Comparison of ENCODE assay signal across 24 mouse cellular contexts in the genomic region with DNA sequence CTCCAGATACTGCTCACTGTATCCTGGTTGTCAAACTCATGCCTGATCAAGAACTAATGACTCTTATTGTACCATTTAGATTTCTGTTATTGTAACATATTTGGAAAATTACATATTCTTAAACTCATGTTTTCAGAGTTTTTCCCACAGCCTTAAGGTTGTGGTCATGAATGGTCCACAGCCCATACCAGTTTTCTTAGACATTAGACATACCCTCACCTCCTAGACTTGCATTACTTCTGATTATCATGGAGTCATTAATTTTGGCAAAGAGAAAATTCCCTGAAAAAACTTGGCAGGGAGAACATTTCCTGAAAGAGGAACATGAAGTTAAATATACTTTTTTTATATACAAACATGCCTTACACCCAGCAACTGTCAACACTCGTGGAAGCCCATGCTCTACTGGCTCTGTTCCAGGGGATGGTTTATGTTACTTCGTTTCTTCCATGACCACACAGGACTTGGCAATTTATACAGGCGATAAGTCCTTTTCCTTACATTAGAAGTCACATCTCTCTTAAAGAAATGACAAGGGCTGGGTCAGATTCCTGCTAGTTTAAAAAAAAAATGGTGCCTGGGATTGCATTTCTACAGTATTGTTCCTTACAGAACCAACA.
"Had no signal": no experiment of that assay in that cellular context is flagged by ENCODE, and none has a peak within 500 bp of the region (broad histone marks: within the 10 kb centered on the region; RNA-seq: fewer than 3 reads in every experiment).

No protein-coding gene starts in this region.

- ATAC-seq: hindbrain, embryonic 16.5 days; inflammation-experienced regulatory T-cells, adult 6 months; intestine, embryonic 15.5 days; intestine, postnatal 0 days had no signal

- DNase-seq: gastrocnemius, adult 2 months; gastrocnemius, postnatal 10 days; gastrocnemius, postnatal 25 days; heart, adult 18-20 months; heart, postnatal 10 days; heart, postnatal 4 days; kidney, adult 18-20 months; kidney, adult 8-10 months; kidney, postnatal 10 days; kidney, postnatal 25 days; kidney, postnatal 4 days had no signal

- H3K9me3 ChIP-seq: heart, embryonic 10.5 days; heart, embryonic 12.5 days; hindbrain, embryonic 10.5 days; hindbrain, embryonic 12.5 days; intestine, embryonic 15.5 days; limb, embryonic 10.5 days; limb, embryonic 12.5 days had no signal

- H3K4me2 ChIP-seq: heart, embryonic 12.5 days; hindbrain, embryonic 12.5 days; hindbrain, embryonic 14.5 days; intestine, embryonic 15.5 days; limb, embryonic 12.5 days had no signal

- H3K4me3 ChIP-seq: gastrocnemius, adult 2 months; heart, embryonic 10.5 days; heart, embryonic 12.5 days; hindbrain, embryonic 10.5 days; hindbrain, embryonic 12.5 days; intestine, embryonic 15.5 days; layer of hippocampus, adult 2 months; left cerebral cortex, adult 2 months; limb, embryonic 10.5 days; limb, embryonic 12.5 days had no signal

- H3K27ac ChIP-seq: gastrocnemius, adult 2 months; heart, embryonic 10.5 days; hindbrain, embryonic 10.5 days; hindbrain, embryonic 12.5 days; hindbrain, embryonic 14.5 days; intestine, embryonic 15.5 days; layer of hippocampus, adult 2 months; left cerebral cortex, adult 2 months; limb, embryonic 10.5 days; limb, embryonic 12.5 days had no signal

- H3K9ac ChIP-seq: heart, embryonic 12.5 days; hindbrain, embryonic 12.5 days; hindbrain, embryonic 14.5 days; intestine, embryonic 15.5 days; limb, embryonic 12.5 days had no signal

- H3K36me3 ChIP-seq: heart, embryonic 10.5 days; heart, embryonic 12.5 days; hindbrain, embryonic 10.5 days; hindbrain, embryonic 12.5 days; intestine, embryonic 15.5 days; limb, embryonic 10.5 days; limb, embryonic 12.5 days had no signal

- H3K4me1 ChIP-seq: heart, embryonic 10.5 days; heart, embryonic 12.5 days; hindbrain, embryonic 10.5 days; hindbrain, embryonic 12.5 days; intestine, embryonic 15.5 days; limb, embryonic 10.5 days; limb, embryonic 12.5 days had no signal

- H3K27me3 ChIP-seq: heart, embryonic 12.5 days; hindbrain, embryonic 12.5 days; intestine, embryonic 15.5 days; limb, embryonic 12.5 days had no signal
